In the genomic region with DNA sequence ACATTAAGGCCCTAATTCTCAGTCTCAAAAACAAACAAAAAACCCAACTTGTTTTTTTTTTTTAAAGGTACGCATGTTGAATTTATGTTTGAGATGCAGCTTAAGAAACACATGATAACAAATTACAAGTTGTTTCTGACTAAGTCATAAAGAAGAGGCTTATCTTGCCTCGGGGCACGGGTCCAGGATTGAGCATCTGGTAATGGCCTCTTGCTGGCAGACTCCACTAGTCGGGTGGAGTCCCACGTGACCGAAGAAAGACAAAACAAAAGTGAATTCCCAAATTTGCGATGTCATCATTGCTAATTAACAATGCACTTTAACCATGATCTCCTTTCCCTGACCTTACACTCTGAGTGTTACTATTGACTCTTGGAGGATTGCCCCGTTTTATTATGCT, we compare ENCODE assay signal across 11 mouse cellular contexts. TPM values are rescaled to one million over a fixed set of nuclear protein-coding genes. Genes with fewer than 3 reads are reported as not detected.
DNase-seq lines count a peak whose midpoint lies in the region; ATAC-seq lines count a peak whose summit lies in the region.
"Had no signal": no experiment of that assay in that cellular context is flagged by ENCODE, and none has a peak within 500 bp of the region (broad histone marks: within the 10 kb centered on the region; RNA-seq: fewer than 3 reads in every experiment).

No protein-coding gene starts in this region.

- H3K4me2 ChIP-seq in hindbrain, embryonic 11.5 days (replicated peaks; ENCODE audit: low read depth, low read length) = no peak overlapping the region
- H3K4me2 ChIP-seq: hindbrain, embryonic 15.5 days; liver, embryonic 15.5 days; neural tube, embryonic 12.5 days had no signal

- 88% methylated on average over 8 of the region's 8 CpGs for WGBS in hindbrain, embryonic 11.5 days

- H3K4me3 ChIP-seq in hindbrain, embryonic 11.5 days (ENCODE audit: low read depth, low read length) = no peak overlapping the region
- H3K4me3 ChIP-seq: hindbrain, embryonic 15.5 days; liver, embryonic 15.5 days; neural tube, embryonic 12.5 days had no signal

- no peak for ATAC-seq in cerebellum, adult (ENCODE audit: insufficient number of reproducible peaks, low FRiP score, low TSS enrichment)
- ATAC-seq in hindbrain, embryonic 11.5 days (ENCODE audit: low FRiP score) = no peak

- H3K27ac ChIP-seq in hindbrain, embryonic 11.5 days (ENCODE audit: low read depth, low read length) = no peak overlapping the region
- H3K27ac ChIP-seq: hindbrain, embryonic 15.5 days; liver, embryonic 15.5 days; neural tube, embryonic 12.5 days had no signal

- intact Hi-C loops in heart, postnatal 10 days (cut with DNase I) = no loop called here

- H3K4me1 ChIP-seq in hindbrain, embryonic 11.5 days (replicated peaks; ENCODE audit: control insufficient read depth, insufficient read depth, low read length) = no peaks in the 10 kb centered on the region
- H3K4me1 ChIP-seq: hindbrain, embryonic 15.5 days; liver, embryonic 15.5 days; neural tube, embryonic 12.5 days had no signal

- H3K9ac ChIP-seq in hindbrain, embryonic 11.5 days (ENCODE audit: low read depth, low read length) = no peak overlapping the region
- H3K9ac ChIP-seq: hindbrain, embryonic 15.5 days; liver, embryonic 15.5 days; neural tube, embryonic 12.5 days had no signal

- peak; percentile 25 for DNase-seq in cerebellum, adult 11 months
- peak; percentile 48 to 55 for DNase-seq in lung, adult 18-20 months
- no peak for DNase-seq in lung, postnatal 25 days (ENCODE audit: low spot score)
- peak; percentile 84 to 86 for DNase-seq in heart, postnatal 10 days
- peak; percentile 81 for DNase-seq in testis, postnatal 14 days (ENCODE audit: low spot score)
- DNase-seq in frontal cortex, postnatal 14 days (ENCODE audit: low spot score in 2 of 2) = no peak
- no peak for DNase-seq in hindbrain, embryonic 11.5 days (ENCODE audit: low spot score)

- no peaks in the 10 kb centered on the region for H3K36me3 ChIP-seq in hindbrain, embryonic 11.5 days (ENCODE audit: control insufficient read depth, insufficient read depth, low read length)
- H3K36me3 ChIP-seq: hindbrain, embryonic 15.5 days; liver, embryonic 15.5 days; neural tube, embryonic 12.5 days had no signal

- H3K27me3 ChIP-seq in hindbrain, embryonic 11.5 days (ENCODE audit: control insufficient read depth, insufficient read depth, low read length) = no peaks in the 10 kb centered on the region
- H3K27me3 ChIP-seq: hindbrain, embryonic 15.5 days; liver, embryonic 15.5 days; neural tube, embryonic 12.5 days had no signal

- no peaks in the 10 kb centered on the region for H3K9me3 ChIP-seq in hindbrain, embryonic 11.5 days (ENCODE audit: control insufficient read depth, low read length)
- H3K9me3 ChIP-seq: hindbrain, embryonic 15.5 days; liver, embryonic 15.5 days had no signal

RNA-seq across cellular contexts. Expression of a gene that starts 6.8 kb away (rescaled TPM):
- 1 to 10 TPM; 6.8 to 8.7 TPM for total RNA-seq in heart, postnatal 10 days (2021)
- 0.31 and 0.66 TPM in 2 replicates for polyA plus RNA-seq in hindbrain, embryonic 11.5 days (2014; fragmentation: Nextera tagmentation; extraction: Ambion mirVana)

RNA-seq across cellular contexts. Expression of a gene that starts 34.6 kb away (rescaled TPM):
- total RNA-seq in heart, postnatal 10 days (2021) = not detected
- 1.7 and 2.2 TPM in 2 replicates for polyA plus RNA-seq in hindbrain, embryonic 11.5 days (2014; fragmentation: Nextera tagmentation; extraction: Ambion mirVana)

RNA-seq across cellular contexts. Expression of a gene that starts 35.9 kb away (rescaled TPM):
- total RNA-seq in heart, postnatal 10 days (2021) = 1 to 10 TPM; 1.0 to 1.2 TPM
- 4.8 and 6.2 TPM in 2 replicates for polyA plus RNA-seq in hindbrain, embryonic 11.5 days (2014; fragmentation: Nextera tagmentation; extraction: Ambion mirVana)

RNA-seq across cellular contexts. Expression of a gene that starts 47.8 kb away (rescaled TPM):
- 1 to 10 TPM; 2.8 to 3.4 TPM for total RNA-seq in heart, postnatal 10 days (2021)
- 2.1 and 2.7 TPM in 2 replicates for polyA plus RNA-seq in hindbrain, embryonic 11.5 days (2014; fragmentation: Nextera tagmentation; extraction: Ambion mirVana)

Comparison
In these comparisons a context has a peak if more than half of its experiments do, and no peak if none do; other contexts are left out.
1. DNase-seq: peak in cerebellum, adult 11 months (single experiment), lung, adult 18-20 months (2 of 2), heart, postnatal 10 days (2 of 2) and testis, postnatal 14 days (single experiment); none in lung, postnatal 25 days (single experiment), frontal cortex, postnatal 14 days (0 of 2) and hindbrain, embryonic 11.5 days (single experiment).